Mouse (Mus musculus): ENCODE data around the gene Apom.

The Apom gene

GRCm38 (mm10) chr17:35094475-35095365 is 37.1 kb downstream of the Apom start:
- no peak for DNase-seq

GRCm38 (mm10) chr17:35092403-35093198 is 39.2 kb downstream of the Apom start:
- DNase-seq: no peak

- no peak for DNase-seq
Observed at GRCm38 (mm10) chr17:35090166-35090932, 41.5 kb downstream of the Apom start.

- DNase-seq: peak; percentile 95 to 98
Observed at GRCm38 (mm10) chr17:35088825-35089644, 42.8 kb downstream of the Apom start, which contains the start of gene Abhd16a. TSS of gene Abhd16a (plus strand) at chr17:35089263.

GRCm38 (mm10) chr17:35088151-35088550 is 43.7 kb downstream of the Apom start:
- no peak for DNase-seq

- DNase-seq: no peak
Observed at GRCm38 (mm10) chr17:35085208-35085865, 46.5 kb downstream of the Apom start, which contains the start of gene Ly6g6f. TSS of gene Ly6g6f (minus strand) at chr17:35085610.

- DNase-seq: no peak
Observed at GRCm38 (mm10) chr17:35083929-35084497, 47.8 kb downstream of the Apom start.

GRCm38 (mm10) chr17:35082841-35083576 is 48.8 kb downstream of the Apom start:
- DNase-seq: no peak

GRCm38 (mm10) chr17:35080710-35081109 is 51.1 kb downstream of the Apom start:
- no peak for DNase-seq

GRCm38 (mm10) chr17:35080248-35080647 is 51.6 kb downstream of the Apom start:
- DNase-seq: no peak

GRCm38 (mm10) chr17:35079778-35080177 is 52.1 kb downstream of the Apom start:
- no peak for DNase-seq
